Mouse (Mus musculus): ENCODE data around the gene Dip2b. TPM values are rescaled to one million over a fixed set of nuclear protein-coding genes. Genes with fewer than 3 reads are reported as not detected.

The Dip2b gene
- polyA plus RNA-seq, 1 experiment from 2014 or later, result 21.1 TPM

GRCm38 (mm10) chr15:100175176-100175575, 136.7 kb downstream of the Dip2b start:
- no peaks in the 10 kb centered on the region for H3K4me1 ChIP-seq (replicated peaks; ENCODE audit: control insufficient read depth, insufficient read depth, low read length)
- H3K4me2 ChIP-seq (ENCODE audit: low read length), result no peak overlapping the region
- no peak for ATAC-seq
- H3K27ac ChIP-seq (ENCODE audit: low read length), result no peak overlapping the region
- no peak overlapping the region for H3K9ac ChIP-seq (replicated peaks; ENCODE audit: low read depth, low read length)
- 95% methylated on average over 6 of the region's 6 CpGs for WGBS
- H3K4me3 ChIP-seq (replicated peaks; ENCODE audit: low read length), result no peak overlapping the region
- H3K27me3 ChIP-seq (replicated peaks; ENCODE audit: control insufficient read depth, insufficient read depth, low read length), result no peaks in the 10 kb centered on the region
- peaks cover 27% of the 10 kb centered on the region for H3K36me3 ChIP-seq (ENCODE audit: control insufficient read depth, insufficient read depth)
- H3K9me3 ChIP-seq (ENCODE audit: control insufficient read depth, low read length), result no peaks in the 10 kb centered on the region

- H3K9me3 ChIP-seq (ENCODE audit: control insufficient read depth, low read length), result no peaks in the 10 kb centered on the region
- no peak overlapping the region for H3K4me2 ChIP-seq (ENCODE audit: low read length)
- H3K4me1 ChIP-seq (replicated peaks; ENCODE audit: control insufficient read depth, insufficient read depth, low read length), result no peaks in the 10 kb centered on the region
- H3K9ac ChIP-seq (replicated peaks; ENCODE audit: low read depth, low read length), result no peak overlapping the region
- 91% methylated on average over 3 of the region's 3 CpGs for WGBS
- H3K4me3 ChIP-seq (replicated peaks; ENCODE audit: low read length), result no peak overlapping the region
- H3K27ac ChIP-seq (ENCODE audit: low read length), result no peak overlapping the region
- H3K36me3 ChIP-seq (ENCODE audit: control insufficient read depth, insufficient read depth), result peaks cover 20% of the 10 kb centered on the region
- H3K27me3 ChIP-seq (replicated peaks; ENCODE audit: control insufficient read depth, insufficient read depth, low read length), result no peaks in the 10 kb centered on the region
- no peak for ATAC-seq
Measured at GRCm38 (mm10) chr15:100177167-100177566, 138.7 kb downstream of the Dip2b start.

- Histone ChIP-seq H3K9me3 (ENCODE audit: control insufficient read depth, low read length) (no peaks in the 10 kb centered on the region), H3K4me2 (ENCODE audit: low read length) (no peak overlapping the region), H3K4me1 (replicated peaks; ENCODE audit: control insufficient read depth, insufficient read depth, low read length) (no peaks in the 10 kb centered on the region), H3K36me3 (ENCODE audit: control insufficient read depth, insufficient read depth) (peaks cover 24% of the 10 kb centered on the region), H3K9ac (replicated peaks; ENCODE audit: low read depth, low read length) (no peak overlapping the region), H3K27me3 (replicated peaks; ENCODE audit: control insufficient read depth, insufficient read depth, low read length) (no peaks in the 10 kb centered on the region), H3K4me3 (replicated peaks; ENCODE audit: low read length) (no peak overlapping the region), H3K27ac (ENCODE audit: low read length) (no peak overlapping the region)
- ATAC-seq, result no peak
- 89% methylated on average over 9 of the region's 9 CpGs for WGBS
Measured at GRCm38 (mm10) chr15:100177575-100177974, 139.1 kb downstream of the Dip2b start.

- Histone ChIP-seq H3K36me3 (ENCODE audit: control insufficient read depth, insufficient read depth) (peaks cover 25% of the 10 kb centered on the region), H3K4me1 (replicated peaks; ENCODE audit: control insufficient read depth, insufficient read depth, low read length) (no peaks in the 10 kb centered on the region), H3K27me3 (replicated peaks; ENCODE audit: control insufficient read depth, insufficient read depth, low read length) (no peaks in the 10 kb centered on the region), H3K27ac (ENCODE audit: low read length) (no peak overlapping the region), H3K4me2 (ENCODE audit: low read length) (no peak overlapping the region), H3K9me3 (ENCODE audit: control insufficient read depth, low read length) (no peaks in the 10 kb centered on the region), H3K4me3 (replicated peaks; ENCODE audit: low read length) (no peak overlapping the region), H3K9ac (replicated peaks; ENCODE audit: low read depth, low read length) (no peak overlapping the region)
- 67% methylated on average over 7 of the region's 7 CpGs for WGBS
- ATAC-seq, result no peak
Measured at GRCm38 (mm10) chr15:100178487-100178886, 140.0 kb downstream of the Dip2b start.

- Histone ChIP-seq H3K36me3 (ENCODE audit: control insufficient read depth, insufficient read depth) (peaks cover 35% of the 10 kb centered on the region), H3K4me1 (replicated peaks; ENCODE audit: control insufficient read depth, insufficient read depth, low read length) (no peaks in the 10 kb centered on the region), H3K4me2 (ENCODE audit: low read length) (no peak overlapping the region), H3K9ac (replicated peaks; ENCODE audit: low read depth, low read length) (no peak overlapping the region), H3K27me3 (replicated peaks; ENCODE audit: control insufficient read depth, insufficient read depth, low read length) (no peaks in the 10 kb centered on the region), H3K9me3 (ENCODE audit: control insufficient read depth, low read length) (no peaks in the 10 kb centered on the region), H3K27ac (ENCODE audit: low read length) (no peak overlapping the region), H3K4me3 (replicated peaks; ENCODE audit: low read length) (no peak overlapping the region)
- no peak for ATAC-seq
- 92% methylated on average over 6 of the region's 6 CpGs for WGBS
Measured at GRCm38 (mm10) chr15:100179685-100180084, 141.2 kb downstream of the Dip2b start.

GRCm38 (mm10) chr15:100180221-100180620, 141.8 kb downstream of the Dip2b start:
- Histone ChIP-seq H3K36me3 (ENCODE audit: control insufficient read depth, insufficient read depth) (peaks cover 31% of the 10 kb centered on the region), H3K27ac (ENCODE audit: low read length) (no peak overlapping the region), H3K4me2 (ENCODE audit: low read length) (no peak overlapping the region), H3K4me3 (replicated peaks; ENCODE audit: low read length) (no peak overlapping the region), H3K27me3 (replicated peaks; ENCODE audit: control insufficient read depth, insufficient read depth, low read length) (no peaks in the 10 kb centered on the region), H3K4me1 (replicated peaks; ENCODE audit: control insufficient read depth, insufficient read depth, low read length) (no peaks in the 10 kb centered on the region), H3K9ac (replicated peaks; ENCODE audit: low read depth, low read length) (no peak overlapping the region), H3K9me3 (ENCODE audit: control insufficient read depth, low read length) (no peaks in the 10 kb centered on the region)
- WGBS, result 77% methylated on average over 4 of the region's 4 CpGs
- peak; percentile 45 for ATAC-seq

GRCm38 (mm10) chr15:100181841-100182240, 143.4 kb downstream of the Dip2b start:
- 89% methylated on average over 10 of the region's 10 CpGs for WGBS
- no peak overlapping the region for H3K4me3 ChIP-seq (replicated peaks; ENCODE audit: low read length)
- no peak overlapping the region for H3K27ac ChIP-seq (ENCODE audit: low read length)
- H3K36me3 ChIP-seq (ENCODE audit: control insufficient read depth, insufficient read depth), result peaks cover 34% of the 10 kb centered on the region
- H3K9me3 ChIP-seq (ENCODE audit: control insufficient read depth, low read length), result no peaks in the 10 kb centered on the region
- H3K27me3 ChIP-seq (replicated peaks; ENCODE audit: control insufficient read depth, insufficient read depth, low read length), result no peaks in the 10 kb centered on the region
- no peak for ATAC-seq
- no peaks in the 10 kb centered on the region for H3K4me1 ChIP-seq (replicated peaks; ENCODE audit: control insufficient read depth, insufficient read depth, low read length)
- H3K4me2 ChIP-seq (ENCODE audit: low read length), result no peak overlapping the region
- no peak overlapping the region for H3K9ac ChIP-seq (replicated peaks; ENCODE audit: low read depth, low read length)

GRCm38 (mm10) chr15:100182526-100183280, 144.2 kb downstream of the Dip2b start:
- WGBS, result 90% methylated on average over 28 of the region's 28 CpGs
- H3K9me3 ChIP-seq (ENCODE audit: control insufficient read depth, low read length), result no peaks in the 10 kb centered on the region
- no peak overlapping the region for H3K27ac ChIP-seq (ENCODE audit: low read length)
- no peak for ATAC-seq
- no peaks in the 10 kb centered on the region for H3K27me3 ChIP-seq (replicated peaks; ENCODE audit: control insufficient read depth, insufficient read depth, low read length)
- no peaks in the 10 kb centered on the region for H3K4me1 ChIP-seq (replicated peaks; ENCODE audit: control insufficient read depth, insufficient read depth, low read length)
- no peak overlapping the region for H3K4me2 ChIP-seq (ENCODE audit: low read length)
- H3K4me3 ChIP-seq (replicated peaks; ENCODE audit: low read length), result no peak overlapping the region
- H3K9ac ChIP-seq (replicated peaks; ENCODE audit: low read depth, low read length), result no peak overlapping the region
- H3K36me3 ChIP-seq (ENCODE audit: control insufficient read depth, insufficient read depth), result peaks cover 38% of the 10 kb centered on the region

GRCm38 (mm10) chr15:100183510-100183909, 145.0 kb downstream of the Dip2b start:
- WGBS, result 90% methylated on average over 10 of the region's 10 CpGs
- H3K27ac ChIP-seq (ENCODE audit: low read length), result no peak overlapping the region

More at GRCm38 (mm10) chr15:100183510-100183909, 145.0 kb downstream of the Dip2b start:
- no peaks in the 10 kb centered on the region for H3K9me3 ChIP-seq (ENCODE audit: control insufficient read depth, low read length)
- H3K4me1 ChIP-seq (replicated peaks; ENCODE audit: control insufficient read depth, insufficient read depth, low read length), result no peaks in the 10 kb centered on the region
- no peak overlapping the region for H3K9ac ChIP-seq (replicated peaks; ENCODE audit: low read depth, low read length)
- no peak for ATAC-seq
- H3K4me3 ChIP-seq (replicated peaks; ENCODE audit: low read length), result no peak overlapping the region
- H3K36me3 ChIP-seq (ENCODE audit: control insufficient read depth, insufficient read depth), result peaks cover 38% of the 10 kb centered on the region
- no peaks in the 10 kb centered on the region for H3K27me3 ChIP-seq (replicated peaks; ENCODE audit: control insufficient read depth, insufficient read depth, low read length)
- no peak overlapping the region for H3K4me2 ChIP-seq (ENCODE audit: low read length)

Measured in forebrain, embryonic 16.5 days (tissue).